Mouse (Mus musculus): ENCODE measurements around the gene Tnfrsf17. TPM values are rescaled to one million over a fixed set of nuclear protein-coding genes. Genes with fewer than 3 reads are reported as not detected.
"Not testable (repeated sequence)": the region's sequence is repeated elsewhere in the genome, so short reads cannot be mapped to it uniquely, and the experiment has no call there.

Gene Tnfrsf17
- polyA plus RNA-seq, 1 experiment from 2014 or later, result not detected

DNA sequence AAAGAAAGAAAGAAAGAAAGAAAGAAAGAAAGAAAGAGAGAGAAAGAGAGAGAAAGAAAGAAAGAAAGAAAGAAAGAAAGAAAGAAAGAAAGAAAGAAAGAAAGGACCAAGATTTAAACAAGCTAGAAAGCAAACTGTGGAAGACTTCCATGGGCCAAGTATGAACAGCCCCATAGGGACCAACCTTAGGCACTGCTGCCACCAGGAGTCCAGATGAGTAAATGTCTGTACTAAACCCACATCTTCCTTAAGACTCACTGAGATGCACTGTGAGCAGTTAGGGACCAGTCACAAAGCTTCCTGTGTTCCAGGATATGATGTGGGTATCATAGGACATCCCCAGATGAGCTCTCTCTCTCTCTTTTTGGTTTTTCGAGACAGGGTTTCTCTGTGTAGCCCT, 15.9 kb upstream of the Tnfrsf17 start:
- H3K27me3 ChIP-seq; H3K4me2 ChIP-seq; H3K9ac ChIP-seq; DNase-seq; H3K9me3 ChIP-seq (replicated peaks); H3K4me3 ChIP-seq (replicated peaks); H3K27ac ChIP-seq; H3K36me3 ChIP-seq; H3K4me1 ChIP-seq (replicated peaks): not testable (repeated sequence)
- WGBS (ENCODE audit: insufficient replicate concordance), result 50% methylated on average over 1 of the region's 1 CpGs
- peak; percentile 64; the same call in 1 of the 2 replicates for ATAC-seq (ENCODE audit: low read depth)

DNA sequence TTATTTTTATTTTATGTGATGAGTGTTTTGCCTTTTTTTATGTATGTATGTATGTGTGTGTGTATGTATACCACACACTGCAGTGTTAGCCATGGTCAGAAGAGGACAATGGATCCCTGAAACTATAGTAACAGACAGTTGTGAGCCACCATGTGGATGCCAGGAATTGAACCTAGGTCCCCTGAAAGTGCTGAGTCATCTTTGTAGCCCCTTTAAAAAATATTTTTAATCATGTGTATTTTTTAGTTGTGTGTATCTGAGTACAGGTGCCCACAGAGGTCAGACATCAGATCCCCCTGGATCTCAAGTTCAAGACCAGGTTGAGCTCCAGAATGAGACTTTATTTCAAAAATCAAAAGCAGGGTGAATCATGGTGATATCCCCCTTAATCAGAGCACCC, 9.9 kb upstream of the Tnfrsf17 start:
- Histone ChIP-seq H3K27ac (no peak overlapping the region), H3K4me2 (no peak overlapping the region), H3K9me3 (replicated peaks) (no peaks in the 10 kb centered on the region), H3K4me3 (replicated peaks) (no peak overlapping the region), H3K27me3 (no peaks in the 10 kb centered on the region), H3K36me3 (no peaks in the 10 kb centered on the region), H3K9ac (no peak overlapping the region), H3K4me1 (replicated peaks) (peaks cover 4% of the 10 kb centered on the region)
- ATAC-seq (ENCODE audit: low read depth) (no peak), DNase-seq (no peak)

DNA sequence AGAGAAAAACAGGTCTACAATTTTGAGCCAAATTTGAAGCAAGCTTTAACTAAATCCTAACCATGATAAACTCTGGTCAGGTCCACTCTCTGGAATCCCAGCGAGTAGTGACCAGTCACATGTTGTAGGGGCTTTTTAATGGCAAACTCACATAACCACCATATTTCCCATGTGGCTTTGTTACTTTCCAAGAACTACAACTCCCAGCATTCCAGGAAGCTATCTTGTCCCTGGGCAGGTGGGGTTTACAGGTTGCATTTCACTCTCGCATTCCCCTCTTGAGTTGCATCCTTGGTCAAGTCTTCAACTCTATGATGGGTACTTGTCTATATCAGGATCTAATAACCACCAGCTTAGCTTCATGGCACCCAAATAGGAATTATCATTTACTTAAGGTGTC, 8.1 kb upstream of the Tnfrsf17 start:
- no peaks in the 10 kb centered on the region for H3K27me3 ChIP-seq
- no peak overlapping the region for H3K4me2 ChIP-seq
- H3K9ac ChIP-seq, result no peak overlapping the region
- peaks cover under 1% of the 10 kb centered on the region for H3K4me1 ChIP-seq (replicated peaks)
- no peaks in the 10 kb centered on the region for H3K9me3 ChIP-seq (replicated peaks)
- H3K4me3 ChIP-seq (replicated peaks), result no peak overlapping the region
- DNase-seq, result no peak
- H3K36me3 ChIP-seq, result no peaks in the 10 kb centered on the region
- WGBS (ENCODE audit: insufficient replicate concordance), result 72% methylated on average over 2 of the region's 2 CpGs
- no peak for ATAC-seq (ENCODE audit: low read depth)
- H3K27ac ChIP-seq, result no peak overlapping the region

DNA sequence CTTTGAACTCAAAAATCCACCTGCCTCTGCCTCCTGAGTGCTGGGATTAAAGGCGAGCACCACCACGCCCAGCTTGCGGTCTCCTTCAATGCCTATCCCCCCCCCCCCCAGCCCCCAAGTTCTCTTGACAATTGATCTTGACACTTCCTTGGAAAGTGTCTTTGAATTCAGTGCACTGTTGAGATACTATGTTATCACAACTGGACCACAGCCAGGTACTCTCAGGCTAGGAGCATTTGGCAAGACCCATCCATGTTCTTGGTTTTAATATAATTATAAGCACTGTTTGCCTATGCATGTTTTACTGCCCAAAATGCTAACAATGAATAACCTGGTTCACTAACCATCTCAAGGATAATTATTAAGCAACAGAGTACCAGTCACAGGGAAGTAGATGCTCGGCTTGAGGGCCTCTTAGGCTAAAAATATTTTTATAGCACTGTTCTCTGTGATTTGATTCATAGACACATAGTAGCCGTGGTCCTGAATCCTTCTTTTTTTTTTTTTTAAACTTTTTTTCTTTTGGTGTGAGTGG, 2.2 kb downstream of the Tnfrsf17 start:
- ATAC-seq (ENCODE audit: low read depth) (no peak), DNase-seq (no peak)
- Histone ChIP-seq H3K9ac (no peak overlapping the region), H3K4me3 (replicated peaks) (no peak overlapping the region), H3K27me3 (no peaks in the 10 kb centered on the region), H3K36me3 (no peaks in the 10 kb centered on the region), H3K4me1 (replicated peaks) (no peaks in the 10 kb centered on the region), H3K4me2 (no peak overlapping the region), H3K9me3 (replicated peaks) (no peaks in the 10 kb centered on the region), H3K27ac (no peak overlapping the region)
- 56% methylated on average over 5 of the region's 5 CpGs for WGBS (ENCODE audit: insufficient replicate concordance)

DNA sequence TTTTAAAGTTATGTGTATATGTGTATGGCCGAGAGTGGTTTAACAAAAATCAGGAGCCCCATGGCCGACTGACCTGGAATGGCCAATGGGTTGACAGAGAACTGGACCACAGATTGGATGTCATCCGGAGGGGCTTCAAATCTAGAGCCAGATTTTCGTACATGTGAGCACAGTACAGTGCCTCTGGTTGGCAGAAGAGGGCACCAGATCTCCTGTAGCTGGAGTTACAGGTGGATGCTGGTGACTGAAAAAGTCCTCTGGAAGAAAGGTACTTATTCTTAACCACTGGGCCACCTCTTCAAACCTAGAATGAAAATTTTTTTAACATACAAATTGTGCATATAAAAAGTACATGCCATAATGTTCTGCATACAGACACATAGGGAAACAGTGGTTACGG, 3.1 kb downstream of the Tnfrsf17 start:
- ATAC-seq (ENCODE audit: low read depth) (no peak), DNase-seq (no peak)
- no peak overlapping the region for H3K4me3 ChIP-seq (replicated peaks)
- H3K27me3 ChIP-seq, result no peaks in the 10 kb centered on the region
- H3K9me3 ChIP-seq (replicated peaks), result no peaks in the 10 kb centered on the region
- H3K4me1 ChIP-seq (replicated peaks), result no peaks in the 10 kb centered on the region
- 63% methylated on average over 5 of the region's 5 CpGs for WGBS (ENCODE audit: insufficient replicate concordance)
- H3K4me2 ChIP-seq, result no peak overlapping the region
- no peak overlapping the region for H3K9ac ChIP-seq
- no peak overlapping the region for H3K27ac ChIP-seq
- H3K36me3 ChIP-seq, result no peaks in the 10 kb centered on the region

DNA sequence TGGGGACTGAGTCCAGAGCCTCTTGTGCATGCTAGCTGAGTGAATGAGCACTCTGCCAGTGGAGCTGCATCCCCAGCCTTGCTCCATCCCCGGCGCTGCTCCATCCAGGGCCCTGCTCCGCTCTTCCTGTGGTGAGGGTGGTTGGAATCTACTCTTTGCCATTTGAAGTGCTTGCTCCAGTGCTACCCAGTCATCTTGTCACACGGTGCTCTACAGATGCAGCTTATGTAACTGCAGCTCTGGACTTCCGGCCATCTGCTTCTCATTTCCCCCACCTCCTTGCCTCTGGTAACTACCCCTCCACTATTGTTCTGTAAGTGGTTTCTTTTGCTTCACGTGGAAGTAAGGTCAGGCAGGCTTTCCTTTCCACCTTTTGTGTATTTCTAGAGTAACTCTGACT, 3.7 kb downstream of the Tnfrsf17 start:
- H3K27ac ChIP-seq, result no peak overlapping the region
- no peak overlapping the region for H3K4me3 ChIP-seq (replicated peaks)
- H3K4me1 ChIP-seq (replicated peaks), result peaks cover 5% of the 10 kb centered on the region
- H3K27me3 ChIP-seq, result no peaks in the 10 kb centered on the region
- DNase-seq, result no peak
- no peak overlapping the region for H3K4me2 ChIP-seq
- ATAC-seq (ENCODE audit: low read depth), result no peak
- H3K9me3 ChIP-seq (replicated peaks), result no peaks in the 10 kb centered on the region
- WGBS (ENCODE audit: insufficient replicate concordance), result 33% methylated on average over 6 of the region's 6 CpGs
- no peaks in the 10 kb centered on the region for H3K36me3 ChIP-seq
- no peak overlapping the region for H3K9ac ChIP-seq

DNA sequence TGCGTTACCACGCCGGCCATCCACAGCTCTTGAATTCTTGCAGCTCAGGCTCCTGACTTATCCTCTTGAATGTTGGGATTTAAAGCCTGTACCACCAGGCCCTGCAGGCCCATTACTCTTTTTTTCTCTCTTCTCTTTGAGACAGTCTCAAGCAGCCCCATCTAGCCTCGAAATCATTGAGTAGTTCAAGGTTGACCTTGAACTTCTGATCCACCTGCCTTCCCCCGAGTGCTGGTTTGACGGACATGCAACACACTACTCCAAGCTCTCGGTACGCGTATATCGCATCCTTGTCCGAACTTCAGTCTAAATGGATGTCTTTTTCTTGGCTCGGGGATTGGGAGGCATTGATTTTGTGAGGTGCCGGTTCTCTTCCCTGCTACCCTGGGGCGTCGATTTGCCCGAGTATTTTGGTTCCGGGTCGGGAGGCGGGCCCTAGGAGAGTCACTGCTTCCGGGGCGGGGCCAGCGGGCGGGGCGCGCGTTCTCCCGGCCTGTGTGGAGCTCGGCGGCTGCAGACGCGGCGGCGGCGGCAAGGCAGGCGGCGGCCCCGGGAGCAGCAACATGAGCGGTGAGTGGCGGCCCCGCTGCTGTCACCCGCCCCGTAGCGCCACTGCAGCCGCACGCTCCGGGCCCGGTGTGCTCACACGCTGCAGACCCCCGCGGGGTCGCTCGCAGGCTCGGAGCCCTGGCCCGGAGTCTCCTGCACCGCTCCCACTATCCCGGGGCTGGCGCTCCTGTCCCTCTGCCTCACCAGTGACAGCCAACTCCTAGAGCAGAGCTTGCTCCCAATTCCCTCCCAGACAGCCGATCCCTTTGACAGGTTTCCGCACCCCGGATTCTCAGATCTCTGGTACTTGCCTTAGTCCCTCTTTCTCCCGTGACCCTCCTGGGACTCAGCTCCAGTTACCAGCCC, 9.1 kb downstream of the Tnfrsf17 start, which contains the start of gene Snx29:
Snx29 (plus strand) TSS at position 500 of the 915 bp plus-strand sequence.
- WGBS (ENCODE audit: insufficient replicate concordance), result 4% methylated on average over 61 of the region's 61 CpGs
- Histone ChIP-seq H3K4me3 (replicated peaks) (peak within 1 kb of the TSS; percentile 90), H3K27ac (peak within 1 kb of the TSS; percentile 78), H3K4me1 (replicated peaks) (peaks cover 18% of the 10 kb centered on the region), H3K27me3 (no peaks in the 10 kb centered on the region), H3K9me3 (replicated peaks) (no peaks in the 10 kb centered on the region), H3K4me2 (peak within 1 kb of the TSS; percentile 93), H3K36me3 (no peaks in the 10 kb centered on the region), H3K9ac (peak within 1 kb of the TSS; percentile 94)
- ATAC-seq (ENCODE audit: low read depth) (peak; percentile 95), DNase-seq (peak; percentile 95)

DNA sequence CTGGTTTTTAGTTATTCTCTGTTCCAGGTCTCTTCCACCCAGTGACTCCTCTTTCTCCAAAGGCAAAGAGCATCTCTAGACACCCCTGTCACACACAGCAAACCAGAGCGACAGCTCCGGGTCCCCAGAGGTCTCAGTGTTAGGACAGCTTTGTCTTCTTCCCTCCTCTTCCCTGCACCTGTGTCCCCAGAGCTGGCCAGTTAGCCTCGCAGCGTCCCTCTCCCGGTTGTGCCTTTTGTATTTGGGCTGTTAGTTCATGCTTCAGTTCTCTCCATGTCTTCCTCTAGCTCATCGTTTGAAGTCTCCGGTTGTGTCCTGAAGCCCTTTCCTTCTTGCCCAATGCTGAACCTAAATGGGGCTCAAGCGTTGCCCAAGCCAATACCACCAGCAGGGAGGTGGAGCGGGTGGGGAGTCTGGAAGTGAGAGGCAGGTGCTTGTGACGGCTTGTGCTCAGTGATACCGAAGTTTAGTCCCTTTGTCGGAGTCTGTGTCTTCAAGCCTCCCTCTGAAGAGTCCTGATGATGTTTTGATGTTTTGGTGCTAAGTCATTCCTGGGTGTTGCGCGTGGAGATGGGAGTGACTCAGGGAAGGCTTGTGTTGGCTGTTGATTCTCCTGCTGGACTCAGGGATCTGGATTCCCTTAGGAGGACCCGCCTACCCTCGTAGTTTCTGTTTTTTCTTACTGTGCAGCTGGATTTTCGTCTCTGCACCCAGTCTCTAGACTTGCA, 9.9 kb downstream of the Tnfrsf17 start:
- Histone ChIP-seq H3K27me3 (no peaks in the 10 kb centered on the region), H3K9ac (peak overlapping the region; percentile 94), H3K4me2 (peak overlapping the region; percentile 93), H3K9me3 (replicated peaks) (no peaks in the 10 kb centered on the region), H3K27ac (peak overlapping the region; percentile 78), H3K4me3 (replicated peaks) (peak overlapping the region; percentile 90), H3K4me1 (replicated peaks) (peaks cover 19% of the 10 kb centered on the region), H3K36me3 (no peaks in the 10 kb centered on the region)
- DNase-seq, result peak; percentile 29
- peak; percentile 56 for ATAC-seq (ENCODE audit: low read depth)
- 9% methylated on average over 17 of the region's 17 CpGs for WGBS (ENCODE audit: insufficient replicate concordance)

DNA sequence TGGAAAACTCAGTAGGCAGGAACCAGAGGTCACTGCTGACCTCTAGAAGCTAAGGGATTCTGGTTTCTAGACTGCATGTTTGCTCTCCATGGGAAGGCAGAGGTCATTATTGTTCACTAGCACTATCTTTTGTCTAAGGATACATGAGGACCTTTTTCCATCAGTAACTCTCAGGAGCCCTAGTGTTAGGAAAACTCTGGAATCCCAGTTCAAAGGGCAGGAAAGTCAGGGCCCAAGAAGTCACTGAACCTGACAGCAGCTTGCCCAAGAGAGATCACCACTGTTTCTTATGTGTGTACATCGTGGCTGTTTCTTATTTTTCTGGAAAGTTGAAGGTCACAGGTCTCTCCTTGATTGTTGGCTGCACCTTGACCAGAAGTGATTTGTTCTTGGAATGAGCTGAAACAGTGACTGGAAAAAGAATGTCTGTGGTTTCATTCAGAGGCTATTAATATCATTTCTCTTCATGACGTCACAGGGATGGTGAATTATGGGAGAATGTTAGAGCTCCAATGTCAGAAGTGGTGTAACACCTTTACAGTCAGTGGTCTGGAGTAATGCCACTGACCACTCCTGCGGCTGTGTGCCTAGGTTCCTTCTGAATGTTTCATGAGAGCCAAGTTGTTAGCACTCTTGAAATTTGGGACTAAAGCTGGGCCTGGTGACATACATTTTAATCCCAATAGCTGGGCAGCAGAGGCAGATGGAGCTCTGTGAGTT, 16.6 kb downstream of the Tnfrsf17 start:
- Histone ChIP-seq H3K4me2 (no peak overlapping the region), H3K36me3 (no peaks in the 10 kb centered on the region), H3K9ac (no peak overlapping the region), H3K27ac (no peak overlapping the region), H3K4me3 (replicated peaks) (no peak overlapping the region), H3K9me3 (replicated peaks) (no peaks in the 10 kb centered on the region), H3K4me1 (replicated peaks) (peaks cover 8% of the 10 kb centered on the region; the same call in 1 of the 2 replicates), H3K27me3 (no peaks in the 10 kb centered on the region)
- whole genome bisulfite sequencing (ENCODE audit: insufficient replicate concordance), result 61% methylated on average over 3 of the region's 3 CpGs
- ATAC-seq (ENCODE audit: low read depth) (no peak), DNase-seq (no peak)

DNA sequence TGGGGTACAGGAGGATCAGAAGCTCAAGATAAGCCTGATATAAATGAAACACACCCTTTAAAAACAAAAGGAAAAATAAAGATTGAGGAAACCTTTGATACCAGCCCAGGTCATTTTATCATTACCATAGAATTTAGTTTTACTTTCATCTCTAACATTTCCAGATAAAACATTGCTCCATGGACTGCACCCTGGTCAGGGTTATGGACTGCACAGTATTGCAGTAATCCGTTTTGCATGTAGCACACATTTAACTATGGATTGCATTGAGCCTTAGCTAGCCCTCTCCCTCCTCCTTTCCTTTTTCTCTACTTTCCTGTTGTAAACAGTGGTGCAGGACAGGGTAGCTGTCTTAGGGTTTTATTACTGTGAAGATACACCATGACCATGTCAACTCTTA, 17.4 kb downstream of the Tnfrsf17 start:
- no peak for DNase-seq
- no peaks in the 10 kb centered on the region for H3K36me3 ChIP-seq
- H3K4me2 ChIP-seq, result no peak overlapping the region
- no peak overlapping the region for H3K27ac ChIP-seq
- ATAC-seq (ENCODE audit: low read depth), result no peak
- H3K9me3 ChIP-seq (replicated peaks), result no peaks in the 10 kb centered on the region
- WGBS (ENCODE audit: insufficient replicate concordance), result 81% methylated on average over 1 of the region's 1 CpGs
- H3K4me1 ChIP-seq (replicated peaks), result peaks cover 8% of the 10 kb centered on the region; the same call in 1 of the 2 replicates
- no peaks in the 10 kb centered on the region for H3K27me3 ChIP-seq
- no peak overlapping the region for H3K9ac ChIP-seq
- no peak overlapping the region for H3K4me3 ChIP-seq (replicated peaks)

DNA sequence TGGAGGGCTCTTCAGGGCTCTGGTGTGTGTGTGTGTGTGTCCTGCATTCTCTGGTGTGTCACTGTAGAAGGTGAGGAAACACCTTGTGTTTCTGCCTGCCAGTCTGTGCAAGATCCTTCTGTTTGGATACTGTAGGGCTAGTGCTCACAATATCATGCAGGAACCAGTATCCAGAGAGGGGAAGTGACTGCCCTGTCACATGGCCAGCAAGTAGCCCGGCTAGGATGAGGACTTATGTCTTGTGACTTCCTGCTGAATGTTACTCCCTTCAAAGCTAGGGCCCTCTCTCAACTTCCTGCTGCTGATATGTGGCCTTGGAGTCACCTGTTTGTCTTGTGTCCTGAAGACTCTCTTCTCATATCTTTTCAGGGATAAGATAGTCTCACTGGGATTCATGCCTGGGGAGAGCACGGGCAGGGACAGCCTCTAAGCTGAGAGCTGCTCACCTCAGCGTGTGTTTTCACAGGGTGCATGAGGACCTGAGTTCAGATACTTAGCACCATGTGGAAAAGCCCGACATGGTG, 29.7 kb downstream of the Tnfrsf17 start:
- Histone ChIP-seq H3K9ac (no peak overlapping the region), H3K4me2 (no peak overlapping the region), H3K36me3 (no peaks in the 10 kb centered on the region), H3K4me1 (replicated peaks) (peaks cover 7% of the 10 kb centered on the region; the same call in 1 of the 2 replicates), H3K27ac (no peak overlapping the region), H3K27me3 (no peaks in the 10 kb centered on the region), H3K4me3 (replicated peaks) (no peak overlapping the region), H3K9me3 (replicated peaks) (no peaks in the 10 kb centered on the region)
- DNase-seq (no peak), ATAC-seq (ENCODE audit: low read depth) (peak; percentile 65)
- WGBS (ENCODE audit: insufficient replicate concordance), result 42% methylated on average over 4 of the region's 4 CpGs
